Mouse (Mus musculus) kidney, postnatal 36 days (tissue): ENCODE data around the gene Grm1.

Source experiments
- DNase-seq, 2 experiments: peaks; one replicate each; pipeline ENCODE4 v3.0.0; 2021 to 2022; ENCODE audit warnings: mixed read lengths in 2 of 2

The Grm1 gene

DNA sequence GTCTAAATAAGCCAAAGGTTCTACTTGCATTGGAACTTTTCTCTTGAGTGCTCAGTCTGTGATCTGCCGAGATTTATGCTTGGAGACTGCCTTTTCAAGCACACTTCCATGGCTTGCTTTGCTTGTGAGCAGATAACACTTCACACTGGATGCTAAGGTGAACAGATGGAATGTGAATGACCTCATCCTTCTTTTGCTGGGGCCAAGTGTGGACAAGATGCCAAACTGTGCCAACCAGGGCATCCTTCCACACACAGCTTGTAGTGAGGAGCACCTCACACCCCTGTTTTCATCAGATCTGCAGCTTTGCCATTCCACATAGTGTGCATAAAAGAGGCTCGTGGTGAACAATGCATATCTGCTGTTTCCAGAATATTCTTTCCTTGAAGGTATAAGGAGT lies 371.3 kb downstream of the Grm1 start:
- DNase-seq: no peak

DNA sequence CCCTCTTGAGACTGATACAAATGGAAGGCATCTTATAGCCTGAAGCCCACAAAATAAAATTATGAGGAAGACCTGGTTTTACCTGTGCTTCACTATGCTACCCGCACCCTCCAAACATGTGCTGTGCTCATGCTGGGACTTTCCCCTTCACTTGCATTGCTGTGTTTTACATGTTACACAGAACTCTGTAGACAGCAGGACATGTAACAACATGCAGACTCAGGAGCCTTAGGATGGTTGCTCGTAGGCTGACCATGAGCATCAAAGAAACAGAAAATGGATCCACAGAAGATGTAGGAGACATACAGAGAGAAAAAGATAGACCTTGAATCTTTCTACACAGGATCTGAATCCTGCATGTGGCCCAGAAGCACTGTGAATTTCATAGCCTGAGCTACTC lies 371.8 kb downstream of the Grm1 start:
- no peak for DNase-seq

DNA sequence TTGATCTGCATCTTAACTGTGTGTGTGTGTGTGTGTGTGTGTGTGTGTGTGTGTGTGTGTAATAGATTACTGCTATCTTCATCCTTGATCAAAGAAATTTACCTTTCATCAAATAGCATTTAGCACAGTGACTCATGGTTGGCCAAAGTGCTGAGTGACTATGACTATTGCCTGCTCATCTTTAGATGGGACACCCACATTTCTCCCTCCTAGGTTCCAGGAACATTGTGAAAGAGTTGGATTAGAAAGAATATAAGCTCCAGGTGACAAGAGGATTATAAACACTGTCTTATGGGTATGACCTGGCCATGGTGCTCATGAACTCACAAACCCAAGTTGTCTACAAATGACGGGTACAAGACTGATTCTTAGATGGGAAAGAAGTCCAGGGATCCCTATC lies 374.1 kb downstream of the Grm1 start:
- no peak for DNase-seq

DNA sequence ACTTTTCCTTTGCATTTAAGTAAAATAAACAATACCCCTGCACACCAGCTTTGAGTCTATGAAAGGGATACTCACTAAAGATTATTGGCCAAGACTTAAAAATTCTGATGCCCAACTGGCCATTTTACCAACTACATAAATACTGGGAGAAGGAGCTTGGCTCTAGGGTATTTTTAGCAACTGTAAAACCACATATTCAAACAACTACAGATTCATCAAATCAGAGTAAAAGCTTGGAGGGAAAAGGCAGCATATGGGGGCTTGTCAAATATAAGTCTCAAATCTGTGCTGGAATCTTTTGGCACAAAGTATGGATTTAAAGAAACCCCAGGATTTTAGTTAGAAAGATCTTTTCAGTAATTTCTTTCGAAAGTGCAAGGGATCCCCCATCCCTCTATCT lies 380.8 kb downstream of the Grm1 start:
- DNase-seq: no peak

DNA sequence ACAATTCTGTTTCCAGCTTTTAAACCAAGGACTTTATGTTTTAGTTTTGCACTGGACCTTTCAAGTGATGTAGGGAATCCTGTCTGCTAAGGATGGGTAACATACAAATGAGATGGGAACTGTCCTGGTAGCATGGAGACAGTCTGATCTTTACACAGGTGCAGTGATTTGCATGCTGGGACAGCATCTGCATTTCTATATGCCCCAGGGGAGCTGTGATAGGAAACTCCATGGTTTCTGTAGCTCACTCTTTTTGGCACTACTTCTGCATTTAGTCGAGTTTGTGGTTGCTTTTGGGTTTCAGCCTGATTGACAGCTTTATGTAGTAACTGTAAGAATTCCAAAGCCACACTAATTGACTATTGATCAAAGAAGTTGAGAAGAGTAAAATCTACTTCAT lies 381.3 kb downstream of the Grm1 start:
- no peak for DNase-seq

DNA sequence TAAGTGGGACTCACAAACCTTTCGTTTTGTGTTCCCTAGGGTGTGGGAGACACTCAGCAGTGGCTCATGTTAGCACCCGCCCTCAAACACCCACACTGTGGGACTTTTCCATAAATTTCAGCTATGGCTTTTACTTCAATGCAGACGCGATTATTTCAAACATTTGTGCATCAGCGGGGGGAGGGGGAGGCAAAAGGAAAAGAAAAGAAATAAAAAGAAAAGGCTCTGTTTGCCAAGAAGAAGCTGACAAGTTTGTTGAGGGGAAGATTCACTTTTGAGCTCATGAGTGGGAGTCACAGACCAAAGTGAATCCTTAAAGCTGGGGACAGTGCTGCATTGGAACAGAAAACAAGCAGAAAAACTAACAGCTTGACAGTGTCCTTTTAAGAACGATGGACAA lies 384.7 kb downstream of the Grm1 start:
- DNase-seq: no peak

DNA sequence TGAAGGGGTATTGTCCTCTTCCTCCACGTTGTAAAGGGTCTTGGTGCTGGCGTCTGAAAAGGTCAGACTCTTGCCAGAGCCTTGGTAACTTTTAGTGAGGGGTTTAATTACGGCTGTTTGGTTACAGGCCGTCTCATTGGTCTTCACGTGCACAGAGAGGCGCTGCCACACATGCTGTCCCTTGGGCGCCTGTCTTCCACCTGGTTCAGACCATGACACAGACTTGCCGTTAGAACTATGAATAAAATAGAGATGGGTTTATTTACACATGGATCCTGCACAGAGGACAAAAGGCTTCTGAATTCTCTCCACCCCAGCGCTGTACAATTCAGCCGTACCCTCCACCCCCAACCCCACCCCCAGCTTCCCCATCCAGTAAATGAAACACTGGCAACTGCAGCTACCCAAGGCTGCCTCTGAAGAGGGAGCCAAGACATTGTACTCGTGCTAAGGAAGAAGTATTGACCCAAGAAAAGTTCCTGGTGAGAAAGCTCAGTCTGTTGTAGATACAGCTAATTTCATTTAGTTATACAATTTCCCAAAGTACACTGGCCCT lies 392.4 kb downstream of the Grm1 start:
- no peak for DNase-seq

DNA sequence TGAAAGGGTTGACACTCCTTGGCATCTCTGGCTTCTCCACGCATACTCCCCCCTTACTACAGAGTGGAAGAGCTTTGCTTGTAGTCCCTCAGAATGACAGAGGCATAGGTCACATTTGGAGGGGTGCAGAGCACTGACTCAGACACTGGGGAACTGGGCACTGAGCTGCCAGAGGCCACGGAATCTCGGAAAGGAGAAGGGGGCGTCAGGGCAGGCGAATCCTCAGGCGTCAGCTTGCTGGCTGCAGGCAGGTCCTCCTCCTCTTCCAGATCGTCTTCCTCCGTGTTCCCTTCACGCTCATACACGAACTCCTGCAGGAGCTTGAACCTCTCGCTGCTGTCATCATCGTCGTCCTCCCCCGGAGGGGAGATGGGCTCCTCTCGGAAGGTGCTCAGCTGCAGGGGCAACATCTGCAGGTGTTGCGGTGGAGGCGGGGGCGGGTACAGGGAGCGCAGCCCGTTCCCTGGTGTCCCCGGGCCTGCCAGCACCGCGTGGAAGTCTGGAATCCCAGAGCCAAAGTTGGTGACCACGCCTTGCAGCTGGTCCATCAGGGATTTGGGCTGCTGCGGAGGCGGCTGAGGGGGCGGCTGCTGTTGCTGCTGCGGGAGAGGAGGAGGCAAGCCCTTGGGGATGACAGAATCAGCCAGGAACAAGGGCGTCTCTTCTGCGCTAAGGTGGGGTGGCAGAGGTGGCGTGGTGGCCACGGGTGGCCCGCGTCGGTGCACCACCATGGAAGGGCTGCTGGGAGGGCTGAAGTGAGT lies 393.1 kb downstream of the Grm1 start:
- DNase-seq: no peak

DNA sequence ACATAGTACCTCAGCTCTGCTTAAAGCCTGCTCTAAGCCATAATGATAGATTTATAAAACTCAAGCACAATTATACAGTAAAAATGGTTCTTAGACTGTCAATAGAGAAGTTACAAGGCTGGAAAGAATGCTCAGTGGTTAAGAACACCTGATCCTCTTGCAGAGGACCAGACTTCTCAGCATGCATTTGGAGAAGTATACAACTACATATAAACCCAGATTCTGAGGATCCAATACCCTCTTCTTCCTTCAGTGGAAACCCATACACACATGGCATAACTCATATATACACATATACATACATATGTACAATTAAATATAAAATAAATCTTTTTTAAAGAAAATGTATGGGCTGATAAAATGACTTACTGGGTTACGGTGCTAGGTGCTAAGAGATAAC lies 401.1 kb downstream of the Grm1 start, which contains the start of gene Gm10944:
TSS of gene Gm10944 (plus strand) at position 301 of the 400 bp plus-strand sequence.
- DNase-seq: no peak

DNA sequence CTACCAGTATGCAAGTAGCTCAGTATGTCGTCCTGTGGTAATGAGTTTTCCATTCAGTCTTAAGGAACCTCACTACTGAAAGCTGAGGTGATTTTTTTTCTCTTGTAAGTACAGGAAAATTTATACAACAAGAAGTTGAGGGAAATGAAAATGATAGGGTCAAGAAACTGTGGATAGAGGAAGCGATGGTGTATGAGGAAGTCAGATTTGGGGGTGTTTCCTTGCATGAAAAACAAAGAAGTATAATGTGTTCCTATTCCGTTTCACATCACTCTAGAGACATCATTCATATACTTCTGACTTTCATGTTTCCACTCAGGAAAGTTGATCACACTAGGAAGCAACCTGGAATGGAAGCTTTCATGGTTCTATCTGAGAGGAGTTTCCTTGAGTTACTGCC lies 422.2 kb downstream of the Grm1 start:
- no peak for DNase-seq

DNA sequence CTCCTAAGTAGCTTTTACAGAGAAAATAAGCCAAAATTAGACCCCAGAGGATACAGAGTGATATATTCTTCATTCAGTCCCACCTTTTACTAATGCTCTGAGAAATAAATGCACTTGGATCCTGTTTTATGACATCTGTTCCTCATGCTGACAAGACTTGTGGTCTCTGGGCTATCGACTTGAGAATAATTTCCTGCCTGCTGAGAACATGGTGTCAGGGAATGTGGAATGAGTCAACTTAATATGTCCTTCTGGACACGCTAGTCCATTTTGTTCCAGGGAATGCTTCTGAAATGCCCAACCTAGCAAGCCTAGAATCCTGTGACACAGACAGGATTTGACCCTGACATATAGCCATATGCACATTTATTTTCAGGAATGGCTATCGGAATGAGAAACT lies 423.0 kb downstream of the Grm1 start:
- DNase-seq: no peak

DNA sequence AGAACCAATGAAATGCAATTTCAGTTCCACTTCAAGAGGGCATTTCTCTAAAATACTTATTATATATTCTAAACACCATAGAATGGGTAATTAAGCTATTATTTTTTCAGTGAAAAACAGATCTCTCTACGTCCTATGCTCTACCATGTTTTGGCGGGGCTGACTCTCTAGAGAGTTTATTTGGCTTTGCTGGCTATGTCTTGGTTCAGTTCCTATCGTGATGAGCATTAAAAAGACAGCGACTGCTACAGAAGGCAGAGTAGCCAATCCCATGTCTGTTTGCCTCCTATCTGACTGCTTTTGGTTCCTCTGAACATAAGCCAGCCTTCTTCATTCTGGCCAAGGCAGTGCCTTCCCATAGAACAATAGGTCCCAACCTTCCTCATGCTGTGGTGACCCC lies 425.5 kb downstream of the Grm1 start:
- no peak for DNase-seq

DNA sequence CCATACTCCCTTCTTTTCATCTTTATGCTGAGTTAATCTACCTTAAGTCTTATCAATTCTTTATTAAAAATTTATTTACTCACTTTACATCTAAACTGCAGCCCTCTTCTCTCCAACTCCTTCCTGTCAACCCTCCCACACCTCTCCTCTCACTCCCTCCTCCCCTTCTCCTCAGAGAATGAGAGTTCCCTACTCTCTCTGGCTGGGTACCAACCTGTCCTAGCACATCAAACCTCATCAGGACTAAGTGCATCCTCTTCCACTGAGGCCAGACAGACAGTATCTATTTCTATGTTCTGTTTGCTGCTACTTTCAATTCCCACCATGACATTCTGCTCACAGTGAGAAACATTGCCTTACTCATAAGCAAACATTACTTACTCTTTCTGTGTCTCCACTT lies 426.2 kb downstream of the Grm1 start:
- DNase-seq: no peak
